Mouse (Mus musculus) brain, embryonic 14.5 days (tissue): ENCODE measurements around the gene Tmcc3.

ENCODE experiments used
- CTCF ChIP-seq: fragments of 200-500 bp; IDR thresholded peaks from 2 replicates; pipeline ENCODE4 v1.5.1; 2012; ENCODE audit warnings: inconsistent platforms, mild to moderate bottlenecking, moderate library complexity, borderline replicate concordance; ENCODE audit not compliant: insufficient read depth, insufficient read length; ENCODE audit errors: extremely low read depth
- POLR2A ChIP-seq: fragments of 200-500 bp; IDR thresholded peaks from 2 replicates; pipeline ENCODE4 v1.6.1; 2012; ENCODE audit warnings: mild to moderate bottlenecking, inconsistent platforms, borderline replicate concordance; ENCODE audit not compliant: poor library complexity, insufficient read depth, insufficient read length, severe bottlenecking; ENCODE audit errors: extremely low read depth

DNA sequence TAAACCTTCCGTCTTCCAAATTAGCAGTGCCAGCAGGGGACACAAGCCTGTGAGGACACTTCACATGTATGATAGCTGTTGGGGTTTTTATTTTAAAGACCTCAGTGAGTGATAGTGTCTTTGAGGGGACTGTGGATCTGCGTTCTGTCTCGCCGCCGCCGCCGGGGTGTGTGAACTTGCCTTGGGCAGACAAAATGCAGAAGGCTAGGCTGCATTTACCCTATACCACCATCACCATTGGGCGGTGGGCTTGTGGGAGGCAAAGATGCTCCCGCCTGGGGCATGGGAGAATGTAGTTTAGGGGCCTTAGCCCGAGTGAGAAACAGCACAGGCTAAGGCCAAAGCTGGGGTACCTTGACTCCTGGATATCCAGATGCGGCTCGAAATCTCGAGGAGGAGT is 49.1 kb upstream of the Tmcc3 start:
- TF ChIP-seq POLR2A: no peak
- no peak for TF ChIP-seq CTCF
